Mouse (Mus musculus): ENCODE data around the gene Vmn2r95.
"Not testable (repeated sequence)": the region's sequence is repeated elsewhere in the genome, so short reads cannot be mapped to it uniquely, and the experiment has no call there.

Gene Vmn2r95

DNA sequence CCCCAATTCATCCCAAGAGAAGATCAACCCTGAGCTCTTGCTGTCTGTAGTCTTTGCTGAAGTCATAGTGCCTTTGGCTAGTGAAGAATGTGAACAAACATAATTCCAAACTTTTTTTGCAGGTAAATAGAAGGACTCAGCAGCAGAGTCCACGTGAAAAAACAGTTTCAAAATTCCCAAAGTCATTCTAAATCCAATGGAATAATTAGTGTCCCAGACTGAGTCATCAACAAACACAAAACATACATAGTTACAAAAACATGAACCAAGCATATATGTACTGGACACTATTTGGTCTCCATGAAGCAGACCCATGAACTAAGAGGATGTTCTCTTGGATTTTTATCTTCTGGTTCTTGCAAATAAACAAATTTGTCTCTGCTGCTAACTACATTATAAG lies at the start of gene Vmn2r95:
TSS of gene Vmn2r95 (plus strand) at position 301 of the 400 bp plus-strand sequence.
- no peak for DNase-seq (ENCODE audit: low spot score in 2 of 2)

DNA sequence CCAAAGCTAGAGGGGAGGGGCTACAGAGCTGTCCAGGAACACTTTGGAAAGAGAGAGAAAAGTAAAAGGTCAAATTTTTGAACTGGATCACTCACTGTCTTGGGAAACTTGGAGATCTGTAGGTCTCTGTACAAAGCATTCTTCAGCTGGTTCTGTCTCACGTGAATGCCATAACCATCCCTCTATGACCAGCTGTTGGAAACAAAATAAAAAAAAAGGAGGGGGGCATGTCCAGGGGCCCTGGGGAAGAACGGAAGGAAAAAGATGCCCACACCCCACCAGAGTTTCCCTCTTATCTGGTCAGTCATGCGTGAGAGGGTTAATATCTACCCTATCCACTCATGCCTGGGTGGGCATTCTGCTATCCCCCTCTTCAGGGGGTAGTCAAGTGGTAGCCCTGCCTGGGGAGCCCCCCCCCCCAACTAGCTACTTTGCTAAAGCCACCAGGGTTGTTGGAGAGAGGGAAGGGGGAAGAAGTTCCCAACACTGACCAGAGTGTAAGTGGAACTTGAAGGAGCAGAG lies 31.8 kb downstream of the Vmn2r95 start:
- DNase-seq (ENCODE audit: low spot score in 2 of 2): no peak

DNA sequence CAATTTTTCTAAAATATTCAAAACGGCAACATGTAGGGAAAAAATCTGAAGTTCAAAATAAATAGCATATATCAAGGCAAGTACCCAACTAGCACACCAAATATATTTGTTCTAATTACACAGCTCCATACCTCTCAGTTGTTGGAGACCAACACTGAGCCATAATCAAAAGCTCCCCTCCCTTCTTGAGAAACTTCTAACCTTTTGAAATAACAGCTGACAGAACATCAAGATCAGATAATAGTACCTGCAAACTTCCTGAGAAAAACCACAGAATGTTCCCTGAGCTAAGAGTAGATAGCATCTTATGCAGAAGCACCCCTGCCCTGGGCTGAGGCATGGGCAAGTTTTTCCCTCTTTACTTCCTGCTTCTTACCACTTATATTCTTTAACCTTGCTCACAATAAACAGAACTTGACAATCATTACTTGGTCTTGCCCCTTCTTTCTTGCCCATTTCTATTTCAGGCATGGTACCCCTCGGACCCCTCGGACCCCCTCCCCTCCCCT lies 34.3 kb downstream of the Vmn2r95 start:
- not testable (repeated sequence) for DNase-seq (ENCODE audit: low spot score in 2 of 2)

DNA sequence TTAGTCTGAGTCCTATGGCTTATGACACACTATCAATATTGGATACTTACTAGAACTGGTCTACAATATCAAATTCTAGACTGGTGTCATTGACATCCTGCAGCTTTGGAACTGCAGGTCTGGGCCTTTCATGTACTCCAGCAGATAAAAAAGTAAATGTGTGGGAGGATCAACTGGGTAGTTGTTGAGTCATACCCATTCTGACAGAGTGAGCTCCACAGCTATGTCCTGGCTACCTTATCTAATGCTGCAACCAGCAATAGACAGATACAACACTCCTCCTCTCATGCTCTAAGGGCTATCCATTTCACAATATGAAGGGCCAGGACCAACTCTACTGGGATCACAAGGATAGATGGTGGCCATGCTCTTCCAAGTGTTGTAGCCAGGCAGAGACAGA lies 38.8 kb downstream of the Vmn2r95 start:
- no peak for DNase-seq (ENCODE audit: low spot score in 2 of 2)

DNA sequence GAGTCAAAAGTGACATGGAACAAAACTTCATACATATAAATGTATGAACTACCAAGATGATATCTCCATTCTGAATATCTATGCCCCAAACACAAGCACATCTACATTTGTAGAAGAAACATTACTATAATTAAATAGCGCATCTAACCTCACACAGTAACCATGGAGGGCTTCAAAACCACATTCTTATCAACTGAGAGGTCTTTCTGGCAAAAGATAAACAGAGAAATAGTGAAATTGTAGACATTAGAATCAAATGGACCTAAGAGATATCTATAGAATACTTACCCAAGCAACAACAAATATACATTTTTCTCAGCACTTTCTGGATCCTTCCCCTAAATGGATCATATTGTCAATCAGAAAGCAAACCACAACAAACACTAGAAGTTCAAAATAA lies 56.0 kb downstream of the Vmn2r95 start:
- no peak for DNase-seq (ENCODE audit: low spot score in 2 of 2)
